Mouse (Mus musculus) neural tube, embryonic 15.5 days (tissue): Measurements from ENCODE around the gene Ap1m1. TPM values are rescaled to one million over a fixed set of nuclear protein-coding genes. Genes with fewer than 3 reads are reported as not detected.

Experiments
- ATAC-seq: fragments of 200-750 bp; cut with Nextera tagmentation; 2 replicates; pipeline ENCODE4 v1.8.0; 2017; ENCODE audit warnings: mild to moderate bottlenecking, moderate TSS enrichment, moderate library complexity; ENCODE audit not compliant: low FRiP score
- H3K27ac ChIP-seq: fragments of 300-500 bp; sonication (generic); replicated peaks from 2 replicates; pipeline ENCODE4 v1.5.1; 2015; ENCODE audit warnings: mild to moderate bottlenecking, inconsistent platforms
- H3K27me3 ChIP-seq: fragments of 300-500 bp; sonication (generic); replicated peaks from 2 replicates; pipeline ENCODE4 v1.6.1; 2015; ENCODE audit warnings: inconsistent platforms
- H3K36me3 ChIP-seq: fragments of 300-500 bp; sonication (generic); 2 replicates; pipeline ENCODE4 v1.6.1; 2015; ENCODE audit warnings: inconsistent platforms
- H3K4me1 ChIP-seq: fragments of 300-500 bp; sonication (generic); 2 replicates; pipeline ENCODE4 v1.6.1; 2015; ENCODE audit warnings: inconsistent platforms
- H3K4me2 ChIP-seq: fragments of 300-500 bp; sonication (generic); 2 replicates; pipeline ENCODE4 v1.6.1; 2015; ENCODE audit warnings: inconsistent platforms, mild to moderate bottlenecking, moderate library complexity
- H3K4me3 ChIP-seq: fragments of 300-500 bp; sonication (generic); replicated peaks from 2 replicates; pipeline ENCODE4 v1.5.1; 2015; ENCODE audit warnings: mild to moderate bottlenecking, inconsistent platforms
- H3K9ac ChIP-seq: fragments of 300-500 bp; sonication (generic); replicated peaks from 2 replicates; pipeline ENCODE4 v1.6.1; 2015; ENCODE audit warnings: mild to moderate bottlenecking, inconsistent platforms
- H3K9me3 ChIP-seq: fragments of 300-500 bp; sonication (generic); replicated peaks from 2 replicates; pipeline ENCODE4 v1.6.1; 2016; ENCODE audit warnings: inconsistent platforms
- WGBS: fragments of 180-500 bp; shearing (Covaris S2); methylation state at CpG from one replicate; pipeline ENCODE4 v1.1.7; 2015; ENCODE audit warnings: mixed read lengths; 5-methylcytosine and 5-hydroxymethylcytosine counted together
- polyA plus RNA-seq: library from polyadenylated mRNA; unstranded; fragments of >200 nt; fragmentation: Nextera tagmentation; extraction: Ambion mirVana; gene quantifications from 2 replicates; pipeline ENCODE4 v1.2.1, GENCODE M21; 2015

Gene Ap1m1
- polyA plus RNA-seq, 1 experiment from 2014 or later: 249 TPM

- H3K4me3 ChIP-seq: peak overlapping the region; percentile 84
- ATAC-seq: peak; percentile 26; the same call in 1 of the 2 replicates
- WGBS: 80% methylated on average over 10 of the region's 10 CpGs
- no peaks in the 10 kb centered on the region for H3K9me3 ChIP-seq
- peak overlapping the region; percentile 68 for H3K27ac ChIP-seq
- H3K4me1 ChIP-seq: peaks cover 17% of the 10 kb centered on the region
- H3K27me3 ChIP-seq: peaks cover 29% of the 10 kb centered on the region
- H3K9ac ChIP-seq: no peak overlapping the region
- H3K4me2 ChIP-seq: peak overlapping the region; percentile 63
- H3K36me3 ChIP-seq: peaks cover 25% of the 10 kb centered on the region
Measured at GRCm38 (mm10) chr8:72218781-72219540, 20.9 kb upstream of the Ap1m1 start.

DNA sequence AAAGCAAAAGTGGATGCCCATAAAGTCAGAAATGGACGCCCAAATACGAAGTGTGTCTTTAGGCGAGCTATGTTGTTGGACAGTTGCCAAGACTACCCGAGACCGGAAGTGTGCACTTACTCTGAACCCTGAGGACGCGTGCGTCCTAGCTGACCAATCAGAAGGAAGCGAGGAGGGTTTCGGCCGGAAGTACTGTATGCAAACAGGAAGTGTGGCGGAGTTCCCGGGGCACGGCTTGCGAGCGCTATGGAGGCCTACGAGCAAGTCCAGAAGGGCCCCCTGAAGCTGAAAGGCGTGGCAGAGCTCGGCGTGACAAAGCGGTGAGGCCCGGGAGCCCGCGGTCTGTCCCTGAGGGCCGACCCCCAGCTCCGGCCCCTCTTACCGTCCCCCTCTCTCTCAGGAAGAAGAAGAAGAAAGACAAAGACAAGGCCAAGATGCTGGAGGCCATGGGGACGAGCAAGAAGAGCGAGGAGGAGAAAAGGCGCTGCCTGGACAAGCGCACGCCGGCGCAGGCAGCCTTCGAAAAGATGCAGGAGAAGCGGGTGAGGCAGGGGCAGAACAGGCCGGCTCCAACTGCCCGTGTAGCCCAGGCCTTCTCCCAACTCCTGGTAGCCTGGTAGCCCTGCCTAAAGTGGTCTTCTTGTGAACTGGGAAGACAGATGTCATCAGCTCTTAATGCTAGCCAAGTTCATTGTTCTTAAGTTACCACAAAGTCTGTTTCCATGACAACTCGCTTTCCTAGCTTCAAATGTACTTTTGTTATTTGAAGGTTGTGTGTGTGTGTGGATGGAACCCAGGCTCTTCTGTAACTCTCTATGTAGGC, 20.1 kb upstream of the Ap1m1 start, which contains the start of gene Fam32a:
Gene Fam32a, plus strand, starts transcription at position 190 of the 823 bp plus-strand sequence.
- Histone ChIP-seq H3K36me3 (peaks cover 28% of the 10 kb centered on the region), H3K9me3 (no peaks in the 10 kb centered on the region), H3K4me1 (peaks cover 17% of the 10 kb centered on the region), H3K4me3 (peak within 1 kb of the TSS; percentile 84), H3K9ac (peak within 1 kb of the TSS; percentile 72), H3K4me2 (peak within 1 kb of the TSS; percentile 63), H3K27ac (peak within 1 kb of the TSS; percentile 78), H3K27me3 (peaks cover 25% of the 10 kb centered on the region)
- WGBS: 18% methylated on average over 39 of the region's 39 CpGs
- ATAC-seq: peak; percentile 98

- H3K4me2 ChIP-seq: peak overlapping the region; percentile 63
- H3K36me3 ChIP-seq: peaks cover 28% of the 10 kb centered on the region
- no peak for ATAC-seq
- H3K9me3 ChIP-seq: no peaks in the 10 kb centered on the region
- H3K27me3 ChIP-seq: peaks cover 17% of the 10 kb centered on the region
- H3K9ac ChIP-seq: no peak overlapping the region
- peak overlapping the region; percentile 84 for H3K4me3 ChIP-seq
- H3K4me1 ChIP-seq: peaks cover 17% of the 10 kb centered on the region
- 84% methylated on average over 4 of the region's 4 CpGs for WGBS
- H3K27ac ChIP-seq: no peak overlapping the region
Measured at GRCm38 (mm10) chr8:72220758-72221157, 19.1 kb upstream of the Ap1m1 start.

- peaks cover 17% of the 10 kb centered on the region for H3K4me1 ChIP-seq
- WGBS: 93% methylated on average over 5 of the region's 5 CpGs
- H3K9me3 ChIP-seq: no peaks in the 10 kb centered on the region
- H3K27me3 ChIP-seq: peaks cover 2% of the 10 kb centered on the region
- peaks cover 28% of the 10 kb centered on the region for H3K36me3 ChIP-seq
- no peak overlapping the region for H3K4me3 ChIP-seq
- no peak overlapping the region for H3K4me2 ChIP-seq
- no peak overlapping the region for H3K27ac ChIP-seq
- H3K9ac ChIP-seq: no peak overlapping the region
- no peak for ATAC-seq
Measured at GRCm38 (mm10) chr8:72222656-72223055, 17.2 kb upstream of the Ap1m1 start.

GRCm38 (mm10) chr8:72240403-72240763, 565 bp downstream of the Ap1m1 start:
- Histone ChIP-seq H3K9me3 (no peaks in the 10 kb centered on the region), H3K36me3 (peaks cover 17% of the 10 kb centered on the region), H3K27ac (peak overlapping the region; percentile 98), H3K4me3 (peak overlapping the region; percentile 85), H3K27me3 (no peaks in the 10 kb centered on the region), H3K4me2 (peak overlapping the region; percentile 82), H3K4me1 (peaks cover 26% of the 10 kb centered on the region), H3K9ac (peak overlapping the region; percentile 76)
- ATAC-seq: peak; percentile 50; the same call in 1 of the 2 replicates
- WGBS: 1% methylated on average over 24 of the region's 24 CpGs

- no peak for ATAC-seq
- no peaks in the 10 kb centered on the region for H3K27me3 ChIP-seq
- H3K9me3 ChIP-seq: no peaks in the 10 kb centered on the region
- H3K27ac ChIP-seq: peak overlapping the region; percentile 98
- H3K4me3 ChIP-seq: peak overlapping the region; percentile 85
- peak overlapping the region; percentile 76 for H3K9ac ChIP-seq
- peak overlapping the region; percentile 82 for H3K4me2 ChIP-seq
- 52% methylated on average over 7 of the region's 7 CpGs for WGBS
- H3K36me3 ChIP-seq: peaks cover 19% of the 10 kb centered on the region
- peaks cover 26% of the 10 kb centered on the region for H3K4me1 ChIP-seq
Measured at GRCm38 (mm10) chr8:72240951-72241350, 1.1 kb downstream of the Ap1m1 start.

- peaks cover 26% of the 10 kb centered on the region for H3K4me1 ChIP-seq
- H3K9me3 ChIP-seq: no peaks in the 10 kb centered on the region
- WGBS: 96% methylated on average over 1 of the region's 1 CpGs
- H3K36me3 ChIP-seq: peaks cover 31% of the 10 kb centered on the region
- no peak overlapping the region for H3K9ac ChIP-seq
- no peak overlapping the region for H3K4me3 ChIP-seq
- no peaks in the 10 kb centered on the region for H3K27me3 ChIP-seq
- no peak overlapping the region for H3K27ac ChIP-seq
- H3K4me2 ChIP-seq: peak overlapping the region; percentile 1; the same call in 1 of the 2 replicates
- ATAC-seq: no peak
Measured at GRCm38 (mm10) chr8:72242226-72242625, 2.4 kb downstream of the Ap1m1 start.

- H3K4me2 ChIP-seq: no peak overlapping the region
- H3K9me3 ChIP-seq: no peaks in the 10 kb centered on the region
- H3K36me3 ChIP-seq: peaks cover 33% of the 10 kb centered on the region
- no peak overlapping the region for H3K4me3 ChIP-seq
- no peak for ATAC-seq
- H3K9ac ChIP-seq: no peak overlapping the region
- H3K27ac ChIP-seq: no peak overlapping the region
- 87% methylated on average over 2 of the region's 2 CpGs for WGBS
- peaks cover 23% of the 10 kb centered on the region for H3K4me1 ChIP-seq
- H3K27me3 ChIP-seq: no peaks in the 10 kb centered on the region
Measured at GRCm38 (mm10) chr8:72244610-72245009, 4.8 kb downstream of the Ap1m1 start.

- Histone ChIP-seq H3K4me2 (no peak overlapping the region), H3K27me3 (no peaks in the 10 kb centered on the region), H3K9ac (no peak overlapping the region), H3K9me3 (no peaks in the 10 kb centered on the region), H3K27ac (no peak overlapping the region), H3K4me1 (no peaks in the 10 kb centered on the region), H3K4me3 (no peak overlapping the region), H3K36me3 (peaks cover 37% of the 10 kb centered on the region)
- peak; percentile 20; the same call in 1 of the 2 replicates for ATAC-seq
- WGBS: 58% methylated on average over 7 of the region's 7 CpGs
Measured at GRCm38 (mm10) chr8:72257171-72257901, 17.5 kb downstream of the Ap1m1 start.

DNA sequence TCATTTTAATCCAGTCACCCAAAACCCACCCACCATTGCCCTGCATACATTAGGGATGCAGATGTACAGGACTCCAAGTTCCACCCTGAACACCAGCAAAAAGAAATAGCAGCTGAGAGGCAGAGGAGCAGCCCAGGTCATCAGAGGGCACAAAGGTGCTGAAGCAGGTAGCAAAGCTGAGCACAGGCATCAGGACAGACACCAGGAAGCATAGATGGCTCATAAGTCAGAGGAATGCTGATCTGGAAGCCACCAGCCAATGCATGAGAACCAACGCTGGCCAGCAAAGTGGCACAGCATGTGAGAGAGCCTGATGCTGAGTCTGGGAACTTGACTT, 18.1 kb downstream of the Ap1m1 start:
- H3K9ac ChIP-seq: no peak overlapping the region
- H3K4me3 ChIP-seq: no peak overlapping the region
- no peaks in the 10 kb centered on the region for H3K9me3 ChIP-seq
- no peak overlapping the region for H3K27ac ChIP-seq
- peaks cover 32% of the 10 kb centered on the region for H3K36me3 ChIP-seq
- no peak overlapping the region for H3K4me2 ChIP-seq
- no peaks in the 10 kb centered on the region for H3K27me3 ChIP-seq
- H3K4me1 ChIP-seq: no peaks in the 10 kb centered on the region
- no peak for ATAC-seq
- 79% methylated on average over 1 of the region's 1 CpGs for WGBS

- Histone ChIP-seq H3K4me2 (no peak overlapping the region), H3K4me1 (no peaks in the 10 kb centered on the region), H3K9ac (no peak overlapping the region), H3K36me3 (peaks cover 15% of the 10 kb centered on the region), H3K27ac (no peak overlapping the region), H3K27me3 (no peaks in the 10 kb centered on the region), H3K9me3 (no peaks in the 10 kb centered on the region), H3K4me3 (no peak overlapping the region)
- 61% methylated on average over 2 of the region's 2 CpGs for WGBS
- ATAC-seq: no peak
Measured at GRCm38 (mm10) chr8:72259862-72260261, 20.0 kb downstream of the Ap1m1 start.
